8 mouse cellular contexts compared by ENCODE assay signal in the genomic region with DNA sequence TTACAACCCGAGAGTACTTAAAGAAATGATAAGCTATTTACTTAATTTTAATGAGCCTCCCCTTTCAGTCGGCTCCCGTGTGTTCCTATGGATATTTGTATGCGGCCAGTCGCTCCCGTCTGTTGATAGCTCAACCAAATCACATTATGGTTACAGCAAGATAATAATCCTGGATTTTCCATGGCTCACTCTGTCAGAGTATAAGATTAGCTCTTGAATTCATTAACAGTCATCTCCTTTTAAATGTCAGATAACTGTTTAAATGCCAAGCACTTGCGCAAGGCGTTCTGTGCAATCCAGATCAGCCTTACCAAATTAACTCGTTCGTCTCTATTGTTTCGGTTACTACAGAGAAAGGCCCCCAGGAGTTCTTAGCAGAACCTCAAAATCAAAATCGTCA.
A peak's percentile ranks its signal among the peaks of the same experiment; 100 is the strongest.
DNase-seq lines count a peak whose midpoint lies in the region; ATAC-seq lines count a peak whose summit lies in the region.

No protein-coding gene starts in this region.

- WGBS in heart, embryonic 16.5 days, result 28% methylated on average over 12 of the region's 12 CpGs
- 39% methylated on average over 12 of the region's 12 CpGs for WGBS in macrophage (ENCODE audit: missing documents)

- 0 out of 2 replicates have a peak, but pooled peaks cover 3% of the 10 kb centered on the region for H3K4me1 ChIP-seq in heart, embryonic 16.5 days (ENCODE audit: control insufficient read depth, insufficient read depth, low read length)

- DNase-seq in adrenal gland, postnatal 14 days, result peak; percentile 54
- DNase-seq in adrenal gland, postnatal 25 days, result no peak
- peak; percentile 15 for DNase-seq in 416B (ENCODE audit: low read depth)
- DNase-seq in embryo, embryonic 9.5 days (ENCODE audit: extremely low spot score), result no peak
- no peak for DNase-seq in cerebellum, postnatal 36 days
- DNase-seq in layer of hippocampus, postnatal 25 days (ENCODE audit: extremely low spot score in 1 of 2, low spot score in 1 of 2), result no peak

- H3K27me3 ChIP-seq in heart, embryonic 16.5 days (ENCODE audit: control insufficient read depth, insufficient read depth, low read length), result peaks cover 14% of the 10 kb centered on the region

- no peaks in the 10 kb centered on the region for H3K36me3 ChIP-seq in heart, embryonic 16.5 days (ENCODE audit: control insufficient read depth, insufficient read depth)
- H3K36me3 ChIP-seq in macrophage (ENCODE audit: inconsistent target), result no peaks in the 10 kb centered on the region

- peak overlapping the region; percentile 32 for H3K4me2 ChIP-seq in heart, embryonic 16.5 days (ENCODE audit: low read depth, low read length)

- no peak overlapping the region for H3K9ac ChIP-seq in heart, embryonic 16.5 days (ENCODE audit: low read length)

- no peak overlapping the region for H3K4me3 ChIP-seq in heart, embryonic 16.5 days (ENCODE audit: low read length)
- no peak overlapping the region for H3K4me3 ChIP-seq in macrophage (ENCODE audit: inconsistent target)

- H3K9me3 ChIP-seq in heart, embryonic 16.5 days (replicated peaks; ENCODE audit: control insufficient read depth, low read length), result no peaks in the 10 kb centered on the region

- no peak overlapping the region for H3K27ac ChIP-seq in heart, embryonic 16.5 days (ENCODE audit: low read length)
- H3K27ac ChIP-seq in macrophage, result peak overlapping the region; percentile 60; the same call in 1 of the 2 replicates

- no peak for ATAC-seq in heart, embryonic 16.5 days (replicated peaks; ENCODE audit: extremely low read depth, insufficient read depth, low FRiP score)

- H3K79me2 ChIP-seq in macrophage (ENCODE audit: inconsistent target), result no peaks in the 10 kb centered on the region

Comparison
In these comparisons a context has a peak if more than half of its experiments do, and no peak if none do; other contexts are left out.
1. DNase-seq: peak in adrenal gland, postnatal 14 days (single experiment) and 416B (single experiment); none in adrenal gland, postnatal 25 days (single experiment), embryo, embryonic 9.5 days (single experiment), cerebellum, postnatal 36 days (0 of 2) and layer of hippocampus, postnatal 25 days (0 of 2).